Mouse (Mus musculus) heart, postnatal 0 days (tissue): ENCODE results near the gene 6030468B19Rik. TPM values are rescaled to one million over a fixed set of nuclear protein-coding genes. Genes with fewer than 3 reads are reported as not detected.
"Not testable (repeated sequence)": the region's sequence is repeated elsewhere in the genome, so short reads cannot be mapped to it uniquely, and the experiment has no call there.

Experiments
- ATAC-seq: fragments of 200-750 bp; cut with Nextera tagmentation; 2 replicates; pipeline ENCODE4 v1.8.0; 2017; ENCODE audit warnings: low read depth, moderate number of reproducible peaks, moderate library complexity; ENCODE audit not compliant: insufficient read depth
- DNase-seq: peaks from one replicate; pipeline ENCODE4 v3.0.0-alpha.2; 2016; ENCODE audit warnings: low spot score
- H3K27ac ChIP-seq: fragments of 300-500 bp; sonication (generic); 2 replicates; pipeline ENCODE4 v1.5.1; 2014; ENCODE audit warnings: low read depth, mild to moderate bottlenecking
- H3K27me3 ChIP-seq: fragments of 300-500 bp; sonication (generic); 2 replicates; pipeline ENCODE4 v1.6.1; 2014; ENCODE audit warnings: low read length, mixed read lengths; ENCODE audit not compliant: control insufficient read depth, insufficient read depth
- H3K36me3 ChIP-seq: fragments of 300-500 bp; sonication (generic); replicated peaks from 2 replicates; pipeline ENCODE4 v1.6.1; 2014; ENCODE audit warnings: low read length, mixed read lengths; ENCODE audit not compliant: control insufficient read depth, insufficient read depth
- H3K4me1 ChIP-seq: fragments of 300-500 bp; sonication (generic); 2 replicates; pipeline ENCODE4 v1.6.1; 2014; ENCODE audit warnings: antibody characterized with exemption; ENCODE audit not compliant: control insufficient read depth, insufficient read depth
- H3K4me2 ChIP-seq: fragments of 300-500 bp; sonication (generic); 2 replicates; pipeline ENCODE4 v1.6.1; 2014; ENCODE audit warnings: low read depth, mild to moderate bottlenecking, low read length, moderate library complexity
- H3K4me3 ChIP-seq: fragments of 300-500 bp; sonication (generic); 2 replicates; pipeline ENCODE4 v1.5.1; 2014; ENCODE audit warnings: low read depth, low read length
- H3K9ac ChIP-seq: fragments of 300-500 bp; sonication (generic); replicated peaks from 2 replicates; pipeline ENCODE4 v1.6.1; 2014; ENCODE audit warnings: low read depth, low read length, mixed read lengths
- H3K9me3 ChIP-seq: fragments of 300-500 bp; sonication (generic); replicated peaks from 2 replicates; pipeline ENCODE4 v1.6.1; 2016; ENCODE audit warnings: low read length; ENCODE audit not compliant: control insufficient read depth
- CTCF ChIP-seq: IDR thresholded peaks from 2 replicates; pipeline ENCODE4 v1.5.1; 2016; ENCODE audit warnings: antibody characterized with exemption, control low read depth, low read depth
- EP300 ChIP-seq: IDR thresholded peaks from 2 replicates; pipeline ENCODE4 v1.6.1; 2016; ENCODE audit warnings: antibody characterized with exemption, low read depth
- WGBS: fragments of 180-500 bp; shearing (Covaris S2); extraction: QIAGEN DNeasy Blood & Tissue Kit; methylation state at CpG from one replicate; pipeline ENCODE4 v1.1.7; 2014; 5-methylcytosine and 5-hydroxymethylcytosine counted together
- polyA plus RNA-seq: library from polyadenylated mRNA; unstranded; fragments of >200 nt; fragmentation: Nextera tagmentation; extraction: Ambion mirVana; gene quantifications from 2 replicates; pipeline ENCODE4 v1.2.1, GENCODE M21; 2015
- total RNA-seq: library from RNA; depleted of rRNA; stranded (reverse); fragments of >200 nt; gene quantifications from 2 replicates; pipeline ENCODE4 v1.2.3, GENCODE M21; 2014; ENCODE audit warnings: low replicate concordance

The 6030468B19Rik gene
- total and polyA plus RNA-seq, 2 experiments from 2014 or later: not detected

DNA sequence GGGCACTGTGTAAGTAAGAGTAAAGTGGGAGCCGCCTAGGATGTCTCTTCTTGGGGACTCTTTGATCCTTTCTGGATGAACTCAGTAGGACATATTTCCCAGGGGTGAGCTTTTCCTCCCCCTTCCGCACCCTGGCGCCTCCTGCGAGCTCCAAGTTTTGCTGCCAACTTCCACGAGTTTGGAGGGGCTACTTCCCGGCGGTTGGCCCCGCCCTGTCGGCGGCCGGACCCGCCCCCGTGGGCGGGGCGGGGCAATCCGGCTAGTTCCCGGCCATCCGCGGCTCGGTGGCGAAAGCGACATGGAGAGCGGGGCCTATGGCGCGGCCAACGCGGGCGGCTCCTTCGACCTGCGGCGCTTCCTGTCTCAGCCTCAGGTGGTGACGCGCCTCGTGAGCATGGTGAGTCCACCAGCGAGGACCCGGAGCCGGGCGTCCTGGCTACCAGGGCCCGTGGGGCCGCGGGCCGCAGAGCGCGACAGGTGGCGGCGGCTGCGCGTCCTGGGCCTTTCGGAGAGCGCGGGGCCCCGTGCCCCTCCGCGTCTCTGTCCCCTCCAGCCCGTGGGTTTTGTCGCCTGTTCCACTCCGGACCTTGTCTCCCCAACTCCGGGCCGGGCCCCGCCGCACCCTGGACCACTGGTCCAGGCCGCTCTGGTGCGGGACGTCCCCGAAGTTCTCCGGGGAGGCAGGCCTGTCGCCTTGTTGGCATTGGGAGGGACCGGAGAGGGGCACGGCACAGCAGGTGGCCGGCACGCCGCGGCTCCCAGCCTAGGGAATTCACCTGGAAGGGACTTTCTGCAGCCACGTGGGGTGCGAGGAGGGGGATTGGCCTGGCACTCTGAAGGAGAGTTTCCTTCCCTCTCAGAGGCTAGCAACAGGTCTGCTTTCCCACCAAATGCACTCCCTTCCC is 12.2 kb downstream of the 6030468B19Rik start, which contains the start of the genes Gm20708 and Syngr2:
TSS of gene Gm20708 (plus strand) at position 262 of the 905 bp plus-strand sequence.
TSS of gene Syngr2 (plus strand) at position 262 of the 905 bp plus-strand sequence.
- Histone ChIP-seq H3K27ac (peak within 1 kb of the TSS; percentile 83), H3K4me2 (peak within 1 kb of the TSS; percentile 100), H3K9ac (peak within 1 kb of the TSS; percentile 83), H3K36me3 (peaks cover 25% of the 10 kb centered on the region), H3K4me3 (peak within 1 kb of the TSS; percentile 97), H3K4me1 (peaks cover 23% of the 10 kb centered on the region), H3K27me3 (no peaks in the 10 kb centered on the region), H3K9me3 (no peaks in the 10 kb centered on the region)
- no peak for TF ChIP-seq CTCF
- TF ChIP-seq EP300: no peak
- peak; percentile 67 for DNase-seq
- peak; percentile 80 for ATAC-seq
- WGBS: under 1% methylated on average over 75 of the region's 75 CpGs

DNA sequence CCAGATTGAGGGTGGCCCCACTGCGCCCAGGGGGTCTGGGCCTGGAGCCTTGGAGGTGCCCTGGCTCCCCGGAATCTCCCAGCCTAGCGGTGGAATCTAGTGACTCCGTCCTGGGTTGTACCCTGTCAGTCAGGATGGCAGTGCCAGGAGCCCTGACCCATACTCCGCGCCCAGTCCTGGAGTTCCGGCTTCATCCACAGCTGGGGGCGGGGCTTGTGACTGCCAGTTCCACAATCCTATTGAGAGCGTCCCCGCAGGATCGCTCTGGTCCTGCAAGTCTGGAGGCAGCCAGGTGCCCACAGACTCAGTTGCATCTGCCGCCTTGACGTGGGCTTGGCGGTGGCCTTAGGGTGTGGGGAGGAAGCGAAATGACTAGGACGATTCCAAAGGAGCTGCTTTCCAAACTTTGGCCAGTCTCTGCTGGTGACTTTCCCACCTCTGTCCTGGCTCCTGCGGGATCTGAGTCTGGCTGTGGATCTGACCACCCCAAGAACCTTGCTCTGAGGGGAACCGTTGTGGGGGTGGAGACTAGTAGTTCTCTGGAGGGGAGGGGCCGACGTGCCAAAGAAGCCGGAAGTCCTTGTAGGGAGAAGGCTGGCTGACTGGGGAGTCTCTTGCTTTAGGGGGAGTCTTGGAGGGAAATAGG is 13.1 kb downstream of the 6030468B19Rik start:
- no peaks in the 10 kb centered on the region for H3K27me3 ChIP-seq
- peak overlapping the region; percentile 100 for H3K4me2 ChIP-seq
- H3K4me3 ChIP-seq: peak overlapping the region; percentile 97
- DNase-seq: peak; percentile 89
- no peaks in the 10 kb centered on the region for H3K9me3 ChIP-seq
- H3K36me3 ChIP-seq: peaks cover 31% of the 10 kb centered on the region
- under 1% methylated on average over 21 of the region's 21 CpGs for WGBS
- peak overlapping the region; percentile 83 for H3K9ac ChIP-seq
- TF ChIP-seq EP300 (no peak), CTCF (peak; percentile 53)
- ATAC-seq: peak; percentile 89
- H3K4me1 ChIP-seq: peaks cover 24% of the 10 kb centered on the region
- H3K27ac ChIP-seq: peak overlapping the region; percentile 83

DNA sequence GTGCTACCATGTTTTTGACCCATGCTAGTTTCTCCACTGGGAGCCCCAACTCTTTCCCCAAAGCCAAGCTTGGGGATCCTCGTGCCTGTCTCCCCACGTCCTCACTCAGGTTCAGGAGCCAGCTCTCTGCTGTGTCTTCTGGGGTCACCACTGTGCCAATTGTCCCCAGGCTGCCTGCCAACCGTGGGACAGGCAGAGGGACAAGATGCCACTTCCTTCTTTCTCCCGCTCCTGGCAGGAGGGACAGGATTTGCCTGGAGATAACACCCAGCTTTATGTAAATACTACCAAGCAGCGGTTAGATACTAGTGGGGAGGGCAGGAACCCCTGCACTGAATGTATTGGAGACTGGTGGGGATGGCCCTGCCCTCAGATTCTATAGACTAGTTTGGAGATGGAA is 16.4 kb downstream of the 6030468B19Rik start:
- TF ChIP-seq EP300 (no peak), CTCF (no peak)
- WGBS: 31% methylated on average over 5 of the region's 5 CpGs
- ATAC-seq (no peak), DNase-seq (no peak)
- Histone ChIP-seq H3K9ac (no peak overlapping the region), H3K4me3 (no peak overlapping the region), H3K27me3 (no peaks in the 10 kb centered on the region), H3K27ac (peak overlapping the region; percentile 64), H3K4me2 (no peak overlapping the region), H3K9me3 (no peaks in the 10 kb centered on the region), H3K4me1 (peaks cover 31% of the 10 kb centered on the region), H3K36me3 (peaks cover 47% of the 10 kb centered on the region)

DNA sequence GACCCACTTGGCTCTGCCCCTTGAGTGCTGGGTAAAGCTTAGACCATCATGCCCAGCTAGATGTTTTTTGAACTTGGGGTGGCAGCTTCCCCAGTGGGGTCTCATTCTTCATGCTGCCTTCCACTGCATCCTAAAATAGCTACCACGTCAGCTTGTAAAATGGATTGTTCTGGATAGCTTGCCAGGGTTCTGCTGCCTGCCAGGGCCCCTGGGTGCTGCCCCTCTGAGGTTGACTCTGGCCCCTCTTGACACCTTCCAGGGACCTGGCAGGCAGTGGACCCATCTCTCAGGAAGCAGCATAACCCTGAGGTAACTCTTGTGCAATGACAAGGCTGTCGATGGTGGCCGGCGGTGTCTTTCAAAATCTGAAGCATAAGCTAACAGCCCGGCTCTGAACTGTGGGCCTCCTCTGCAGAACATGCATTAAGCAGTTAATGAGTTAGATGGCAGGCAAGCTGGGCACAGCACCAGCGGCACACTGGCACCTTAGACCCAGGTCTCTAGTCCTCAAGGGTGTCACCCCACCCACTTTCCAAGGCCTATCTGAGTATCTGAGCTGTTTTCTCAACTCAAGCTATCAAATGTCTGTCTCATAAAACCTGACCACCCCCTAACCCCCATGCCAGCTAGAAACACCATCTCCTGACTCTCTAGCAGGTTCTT is 17.4 kb downstream of the 6030468B19Rik start:
- DNase-seq: no peak
- Histone ChIP-seq H3K36me3 (peaks cover 53% of the 10 kb centered on the region), H3K4me1 (peaks cover 36% of the 10 kb centered on the region), H3K9me3 (no peaks in the 10 kb centered on the region), H3K27me3 (no peaks in the 10 kb centered on the region), H3K9ac (no peak overlapping the region), H3K4me3 (no peak overlapping the region), H3K27ac (peak overlapping the region; percentile 64), H3K4me2 (no peak overlapping the region)
- TF ChIP-seq EP300 (no peak), CTCF (no peak)
- 65% methylated on average over 6 of the region's 6 CpGs for WGBS
- ATAC-seq: no peak

DNA sequence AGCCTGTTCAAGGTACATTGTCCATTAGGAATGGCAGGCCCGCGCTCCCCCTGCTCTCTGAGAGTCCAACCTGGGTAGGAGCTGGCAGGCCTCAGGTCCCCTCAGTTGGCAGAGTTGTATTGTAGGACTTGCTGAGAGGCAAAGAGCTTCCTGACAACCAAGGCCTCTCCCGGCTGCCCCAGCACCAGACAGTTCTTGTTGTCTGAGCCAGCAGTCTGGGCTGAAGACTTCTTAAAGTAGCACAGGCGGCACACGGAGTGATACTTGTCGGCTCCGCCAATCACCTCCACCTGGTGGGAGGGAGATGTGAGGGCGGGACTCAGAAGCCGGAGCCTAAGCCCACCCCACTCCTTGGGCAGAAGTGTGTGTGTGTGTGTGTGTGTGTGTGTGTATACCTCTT is 18.4 kb downstream of the 6030468B19Rik start:
- not testable (repeated sequence) for H3K4me3 ChIP-seq, ATAC-seq, H3K9ac ChIP-seq, DNase-seq, H3K9me3 ChIP-seq, H3K27me3 ChIP-seq, H3K4me2 ChIP-seq
- WGBS: 69% methylated on average over 9 of the region's 9 CpGs
- H3K27ac ChIP-seq: peak overlapping the region; percentile 64
- H3K4me1 ChIP-seq: peaks cover 39% of the 10 kb centered on the region
- peaks cover 57% of the 10 kb centered on the region for H3K36me3 ChIP-seq
